Mouse (Mus musculus) testis, postnatal 14 days (tissue): ENCODE data around the gene Kcnip1.

ENCODE experiments used
- DNase-seq: peaks from one replicate; pipeline ENCODE4 v3.0.0; 2021; ENCODE audit warnings: low spot score

The Kcnip1 gene

GRCm38 (mm10) chr11:33992938-33993337, at the start of gene Kcnip1:
Kcnip1 (minus strand) TSS chr11:33993152.
- DNase-seq = no peak

- DNase-seq = no peak
These were observed 47.1 kb upstream of the Kcnip1 start for GRCm38 (mm10) chr11:34040061-34040460.

- no peak for DNase-seq
These were observed 43.1 kb upstream of the Kcnip1 start for GRCm38 (mm10) chr11:34035909-34036658.

- DNase-seq = no peak
These were observed 41.8 kb upstream of the Kcnip1 start for GRCm38 (mm10) chr11:34034794-34035193.

GRCm38 (mm10) chr11:34034008-34034505, 41.1 kb upstream of the Kcnip1 start:
- no peak for DNase-seq

- DNase-seq = no peak
These were observed 38.3 kb upstream of the Kcnip1 start for GRCm38 (mm10) chr11:34031015-34031805.

- DNase-seq = no peak
These were observed 36.7 kb upstream of the Kcnip1 start for GRCm38 (mm10) chr11:34029658-34030057.

GRCm38 (mm10) chr11:34025091-34025490, 32.1 kb upstream of the Kcnip1 start:
- DNase-seq = no peak

DNA sequence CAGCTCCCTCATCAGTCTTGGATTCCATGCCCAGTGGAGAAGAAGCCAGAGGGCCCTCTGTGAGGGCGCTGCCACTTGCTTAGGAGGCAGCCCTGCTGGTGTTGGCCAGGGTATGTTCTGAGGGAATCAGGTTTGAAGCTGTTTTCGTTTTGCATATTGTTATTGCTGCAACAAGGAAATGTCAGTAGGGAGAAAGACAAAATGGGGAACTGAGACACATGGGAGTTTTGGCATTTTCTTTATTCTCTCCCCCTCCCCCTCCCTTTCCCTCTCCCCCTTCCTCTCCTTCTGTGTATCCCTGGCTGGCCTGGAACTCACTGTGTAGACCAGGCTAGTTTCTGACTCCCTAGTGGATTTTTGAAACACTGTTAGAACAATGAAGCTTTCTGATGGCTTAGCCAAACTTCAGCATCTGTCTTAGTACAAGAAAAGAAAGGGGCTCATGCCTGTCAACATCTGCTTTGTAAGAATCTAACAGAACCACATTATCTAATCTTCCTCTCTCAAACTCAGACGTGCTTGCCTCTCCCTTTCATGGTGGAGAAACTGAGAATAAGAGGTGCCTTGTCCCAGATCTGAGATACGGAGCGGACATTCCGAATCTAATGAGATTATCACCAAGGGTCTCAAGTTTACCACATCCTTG, 19.2 kb upstream of the Kcnip1 start:
- DNase-seq = no peak

DNA sequence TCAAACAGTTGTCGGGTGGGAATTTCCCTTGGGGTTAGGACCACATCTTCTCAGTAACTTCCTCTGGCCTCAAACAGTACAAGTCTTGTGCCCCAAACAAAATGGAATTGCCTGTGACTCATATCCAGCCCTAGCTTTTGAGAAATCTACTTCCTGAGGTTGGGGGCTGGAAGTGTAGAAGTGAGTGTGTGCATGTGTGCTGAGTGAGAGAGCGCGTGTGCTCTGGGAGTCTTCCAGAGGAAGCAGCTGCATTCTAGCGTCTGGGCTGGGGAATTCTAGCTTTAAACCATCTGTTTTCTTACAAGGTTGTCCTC, 17.9 kb upstream of the Kcnip1 start:
- DNase-seq = no peak

GRCm38 (mm10) chr11:34010133-34010858, 17.3 kb upstream of the Kcnip1 start:
- DNase-seq = no peak

GRCm38 (mm10) chr11:34009316-34010087, 16.6 kb upstream of the Kcnip1 start:
- DNase-seq = no peak

- DNase-seq = peak; percentile 64
These were observed 15.8 kb upstream of the Kcnip1 start for GRCm38 (mm10) chr11:34008702-34009101.

- no peak for DNase-seq
These were observed 15.3 kb upstream of the Kcnip1 start for GRCm38 (mm10) chr11:34008214-34008613.

DNA sequence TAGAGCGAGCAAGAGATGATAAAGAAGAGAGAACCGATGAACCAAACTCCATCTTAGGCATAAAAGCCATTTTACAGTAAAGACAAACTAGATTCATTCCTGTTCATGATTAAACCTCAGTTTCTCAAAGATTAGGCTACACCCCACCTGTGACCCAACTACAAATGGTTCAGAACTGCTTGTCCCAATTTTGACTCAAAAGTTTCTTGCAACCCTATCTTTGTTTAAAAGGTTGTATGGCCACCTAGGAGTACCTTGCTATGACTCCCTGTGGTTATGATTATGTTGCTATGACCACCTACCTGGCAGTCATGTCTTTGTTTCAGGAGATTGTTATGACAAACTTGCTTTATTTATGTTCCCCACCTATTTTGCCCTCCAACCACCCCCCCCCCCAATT, 14.7 kb upstream of the Kcnip1 start:
- DNase-seq = no peak

DNA sequence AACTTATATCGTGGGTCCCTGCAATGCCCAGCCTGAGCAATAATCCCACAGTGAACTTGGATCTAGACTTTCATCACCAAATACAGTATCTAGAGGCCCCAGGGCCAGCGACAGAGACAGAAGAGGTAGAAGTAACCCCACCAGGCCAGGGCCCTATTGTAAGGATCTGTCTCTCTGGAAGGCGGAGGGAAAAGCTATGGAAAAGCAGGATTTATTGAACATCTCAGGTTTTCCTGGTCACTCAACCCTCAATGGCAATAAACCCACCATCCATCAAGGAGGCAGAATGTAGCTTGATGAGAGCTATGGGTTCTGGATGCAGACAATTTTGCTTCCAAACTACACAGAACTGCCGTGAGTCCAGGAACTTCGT, 9.6 kb upstream of the Kcnip1 start:
- no peak for DNase-seq

- DNase-seq = no peak
These were observed 9.1 kb upstream of the Kcnip1 start for GRCm38 (mm10) chr11:34001938-34002592.

GRCm38 (mm10) chr11:34000416-34000815, 7.5 kb upstream of the Kcnip1 start:
- DNase-seq = no peak

- no peak for DNase-seq
These were observed 5.3 kb upstream of the Kcnip1 start for GRCm38 (mm10) chr11:33998244-33998643.

DNA sequence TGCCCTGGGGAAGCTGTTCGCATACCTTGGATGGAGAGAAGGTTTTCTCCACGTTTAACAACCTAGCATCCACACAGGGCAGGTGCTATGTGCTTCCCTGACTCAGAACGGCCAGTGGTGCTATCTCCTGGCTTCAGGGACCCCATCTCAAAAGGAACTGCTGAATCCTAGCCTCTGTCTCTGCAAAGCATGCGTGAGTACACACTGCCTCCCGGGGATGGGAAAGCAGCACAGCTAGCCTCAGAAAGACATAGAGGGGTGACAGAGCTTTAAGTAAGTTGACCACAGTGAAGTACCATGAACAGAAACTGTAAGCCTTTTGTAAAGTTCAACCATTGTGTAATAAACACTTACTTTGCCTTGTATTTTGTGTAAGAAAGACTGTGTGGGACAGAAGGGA, 544 bp upstream of the Kcnip1 start:
- DNase-seq = no peak

- DNase-seq = no peak
These were observed 3.0 kb downstream of the Kcnip1 start for GRCm38 (mm10) chr11:33990002-33990401.
